Mouse (Mus musculus) frontal cortex, postnatal 36 days (tissue): Measurements from ENCODE around the gene Desi1.
"Not testable (repeated sequence)": the region's sequence is repeated elsewhere in the genome, so short reads cannot be mapped to it uniquely, and the experiment has no call there.

Source experiments
- DNase-seq, 2 experiments: peaks; one replicate each; pipeline ENCODE4 v3.0.0; 2022; ENCODE audit warnings: low spot score in 2 of 2

Desi1 gene

GRCm38 (mm10) chr15:82019288-82019687, 14.4 kb downstream of the Desi1 start:
- no peak for DNase-seq

GRCm38 (mm10) chr15:82017461-82017860, 16.2 kb downstream of the Desi1 start:
- no peak for DNase-seq

- DNase-seq: no peak
These were observed 16.8 kb downstream of the Desi1 start for GRCm38 (mm10) chr15:82016830-82017229.

- peak; percentile 100 for DNase-seq
These were observed 17.4 kb downstream of the Desi1 start for GRCm38 (mm10) chr15:82016101-82016808.

- peak; percentile 24 to 32 for DNase-seq
These were observed 18.1 kb downstream of the Desi1 start for GRCm38 (mm10) chr15:82015392-82016100.

GRCm38 (mm10) chr15:82014745-82015391, 18.8 kb downstream of the Desi1 start:
- DNase-seq: no peak

GRCm38 (mm10) chr15:82011947-82012346, 21.7 kb downstream of the Desi1 start:
- DNase-seq: no peak

GRCm38 (mm10) chr15:82004257-82004656, 29.4 kb downstream of the Desi1 start:
- no peak for DNase-seq

- no peak for DNase-seq
These were observed 39.7 kb downstream of the Desi1 start for GRCm38 (mm10) chr15:81993992-81994391.

GRCm38 (mm10) chr15:81990549-81990948, 43.1 kb downstream of the Desi1 start:
- DNase-seq: no peak

- DNase-seq: peak; percentile 83 to 90
These were observed 44.1 kb downstream of the Desi1 start for GRCm38 (mm10) chr15:81989371-81990062.

- DNase-seq: no peak
These were observed 46.0 kb downstream of the Desi1 start, which contains the start of gene Xrcc6 for GRCm38 (mm10) chr15:81987646-81988045. TSS of gene Xrcc6 (plus strand) at chr15:81987835.

GRCm38 (mm10) chr15:81985267-81986161, 48.1 kb downstream of the Desi1 start:
- DNase-seq: no peak

- DNase-seq: no peak
These were observed 51.5 kb downstream of the Desi1 start for GRCm38 (mm10) chr15:81982173-81982572.

- no peak for DNase-seq
These were observed 53.3 kb downstream of the Desi1 start, which contains the start of gene 1700029P11Rik for GRCm38 (mm10) chr15:81980321-81980720. TSS of gene 1700029P11Rik (plus strand) at chr15:81980540.

GRCm38 (mm10) chr15:81975156-81975555, 58.5 kb downstream of the Desi1 start:
- DNase-seq: not testable (repeated sequence)

- DNase-seq: not testable (repeated sequence)
These were observed 63.2 kb downstream of the Desi1 start for GRCm38 (mm10) chr15:81970498-81970897.

- DNase-seq: not testable (repeated sequence)
These were observed 64.0 kb downstream of the Desi1 start for GRCm38 (mm10) chr15:81969635-81970034.

- DNase-seq: no peak
These were observed 64.5 kb downstream of the Desi1 start for GRCm38 (mm10) chr15:81969173-81969572.

- no peak for DNase-seq
These were observed 65.2 kb downstream of the Desi1 start for GRCm38 (mm10) chr15:81968447-81968846.

GRCm38 (mm10) chr15:81967821-81968220, 65.8 kb downstream of the Desi1 start:
- DNase-seq: no peak
